Mouse (Mus musculus): ENCODE data around the gene Trappc2. TPM values are rescaled to one million over a fixed set of nuclear protein-coding genes. Genes with fewer than 3 reads are reported as not detected.

Trappc2 gene
- polyA plus RNA-seq, 1 experiment: 4.3 TPM

DNA sequence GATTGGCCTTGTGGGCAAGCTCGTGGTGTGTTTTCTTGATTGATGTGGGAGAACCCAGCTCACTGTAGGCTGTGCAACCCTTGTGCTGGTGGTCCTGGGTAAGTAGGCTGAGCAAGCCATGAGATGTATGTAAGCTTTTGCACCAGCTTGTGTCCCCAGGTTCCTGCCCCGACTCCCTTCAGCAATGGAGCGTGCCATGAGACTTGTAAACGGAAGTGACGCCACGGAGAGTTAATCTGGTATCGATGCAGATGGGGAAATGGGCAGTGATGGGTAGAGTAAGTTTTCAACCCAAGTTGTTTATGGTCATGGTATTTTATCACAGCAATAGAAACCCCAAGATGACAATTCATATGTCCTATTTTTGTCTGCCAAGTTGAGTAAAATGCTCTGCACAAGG, 27.9 kb downstream of the Trappc2 start:
- no peak for DNase-seq
- WGBS: 88% methylated on average over 7 of the region's 7 CpGs
- H3K4me1 ChIP-seq (ENCODE audit: control insufficient read depth, insufficient read depth, low read length): no peaks in the 10 kb centered on the region; the same call in 1 of the 2 replicates
- H3K4me3 ChIP-seq (replicated peaks; ENCODE audit: extremely low read depth, low read depth, low read length): no peak overlapping the region
- TF ChIP-seq POLR2A (IDR thresholded peaks at IDR 0.05; ENCODE audit: borderline replicate concordance, extremely low read depth, low read depth, low read length) (no peak), CTCF (IDR thresholded peaks at IDR 0.05; ENCODE audit: insufficient read depth, low read length) (no peak)

DNA sequence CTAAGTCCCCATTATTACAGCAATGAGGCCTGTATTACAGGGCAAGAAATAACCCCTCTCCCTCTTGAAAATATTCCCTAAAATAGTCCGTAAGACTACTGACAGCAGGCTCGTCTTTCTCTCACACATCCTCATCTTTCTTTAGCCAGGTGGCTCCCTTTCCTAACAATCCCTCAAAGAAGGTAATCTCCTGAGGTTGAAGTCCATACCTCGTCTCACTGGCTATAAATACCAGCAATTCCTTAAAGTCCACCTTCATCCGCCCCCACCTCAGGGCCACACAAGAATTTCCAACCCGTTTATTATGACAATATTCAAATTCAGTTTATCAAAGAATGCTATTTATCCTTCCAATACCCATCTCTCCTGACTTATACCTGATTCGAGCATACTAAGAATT, 32.2 kb downstream of the Trappc2 start:
- TF ChIP-seq CTCF (IDR thresholded peaks at IDR 0.05; ENCODE audit: insufficient read depth, low read length): no peak
- no peak for TF ChIP-seq POLR2A (IDR thresholded peaks at IDR 0.05; ENCODE audit: borderline replicate concordance, extremely low read depth, low read depth, low read length)
- WGBS: 66% methylated on average over 6 of the region's 6 CpGs
- no peak for DNase-seq
- Histone ChIP-seq H3K4me3 (replicated peaks; ENCODE audit: extremely low read depth, low read depth, low read length) (no peak overlapping the region), H3K4me1 (ENCODE audit: control insufficient read depth, insufficient read depth, low read length) (peaks cover 3% of the 10 kb centered on the region)

DNA sequence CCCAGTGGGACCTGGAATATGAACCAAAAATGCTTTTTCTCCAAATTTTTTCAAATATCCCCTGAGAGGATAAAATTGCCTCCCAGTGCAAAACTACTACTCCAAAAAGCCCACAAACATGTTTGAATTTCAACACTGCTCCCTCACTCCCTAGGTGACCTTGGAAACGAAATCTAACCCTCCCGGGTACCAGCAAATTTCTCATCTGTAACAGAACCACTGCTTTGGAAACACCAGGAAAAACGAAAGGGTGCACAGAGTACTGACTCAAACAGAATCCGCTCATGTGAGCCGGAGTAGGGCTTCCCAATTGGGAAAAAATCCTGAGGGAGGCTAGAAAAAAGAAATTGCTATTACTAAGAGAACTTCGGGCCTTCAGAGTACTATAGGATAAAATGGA, 37.0 kb downstream of the Trappc2 start:
- no peak for DNase-seq
- peaks cover 3% of the 10 kb centered on the region for H3K4me1 ChIP-seq (ENCODE audit: control insufficient read depth, insufficient read depth, low read length)
- WGBS: 56% methylated on average over 6 of the region's 6 CpGs
- H3K4me3 ChIP-seq (replicated peaks; ENCODE audit: extremely low read depth, low read depth, low read length): peak overlapping the region; percentile 47
- no peak for TF ChIP-seq POLR2A (IDR thresholded peaks at IDR 0.05; ENCODE audit: borderline replicate concordance, extremely low read depth, low read depth, low read length)
- no peak for TF ChIP-seq CTCF (IDR thresholded peaks at IDR 0.05; ENCODE audit: insufficient read depth, low read length)

DNA sequence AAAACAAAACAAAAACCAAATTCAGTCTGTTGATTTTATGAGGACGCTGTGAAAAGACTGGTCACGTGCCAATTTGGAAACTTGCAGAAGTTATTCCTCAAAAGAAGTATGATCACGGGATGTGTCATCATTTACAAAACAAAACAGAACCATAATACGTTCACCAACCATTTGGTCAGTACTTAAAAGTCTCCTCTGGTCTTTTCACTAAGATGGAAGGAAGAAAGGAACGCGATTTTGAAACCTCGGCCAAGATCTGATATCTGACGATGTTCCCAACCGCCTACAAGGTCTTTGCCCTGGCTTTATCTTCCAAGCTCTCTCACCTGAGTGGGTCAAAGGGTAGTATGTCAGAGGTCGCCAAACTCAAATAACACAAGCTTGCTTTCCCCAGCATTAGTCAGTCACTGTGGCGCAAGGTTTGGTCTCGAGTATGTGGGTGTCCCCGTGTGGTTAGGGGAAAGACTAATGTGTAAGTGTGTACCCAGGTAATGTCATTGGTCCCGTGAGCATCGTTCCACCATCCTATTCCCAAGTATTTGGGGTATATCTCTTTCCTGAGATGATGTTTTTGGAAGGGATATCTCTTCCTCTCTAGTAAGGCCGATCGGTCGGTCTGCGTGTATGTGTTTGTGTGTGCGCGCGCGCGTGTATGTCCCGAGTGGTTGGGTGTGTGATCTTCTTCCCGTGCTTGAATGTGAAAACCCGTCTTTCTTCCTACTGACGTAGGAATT, 38.4 kb downstream of the Trappc2 start:
- peak; percentile 31 for DNase-seq
- Histone ChIP-seq H3K4me3 (replicated peaks; ENCODE audit: extremely low read depth, low read depth, low read length) (peak overlapping the region; percentile 98), H3K4me1 (ENCODE audit: control insufficient read depth, insufficient read depth, low read length) (peaks cover 3% of the 10 kb centered on the region)
- WGBS: 33% methylated on average over 28 of the region's 28 CpGs
- no peak for TF ChIP-seq POLR2A (IDR thresholded peaks at IDR 0.05; ENCODE audit: borderline replicate concordance, extremely low read depth, low read depth, low read length)

DNA sequence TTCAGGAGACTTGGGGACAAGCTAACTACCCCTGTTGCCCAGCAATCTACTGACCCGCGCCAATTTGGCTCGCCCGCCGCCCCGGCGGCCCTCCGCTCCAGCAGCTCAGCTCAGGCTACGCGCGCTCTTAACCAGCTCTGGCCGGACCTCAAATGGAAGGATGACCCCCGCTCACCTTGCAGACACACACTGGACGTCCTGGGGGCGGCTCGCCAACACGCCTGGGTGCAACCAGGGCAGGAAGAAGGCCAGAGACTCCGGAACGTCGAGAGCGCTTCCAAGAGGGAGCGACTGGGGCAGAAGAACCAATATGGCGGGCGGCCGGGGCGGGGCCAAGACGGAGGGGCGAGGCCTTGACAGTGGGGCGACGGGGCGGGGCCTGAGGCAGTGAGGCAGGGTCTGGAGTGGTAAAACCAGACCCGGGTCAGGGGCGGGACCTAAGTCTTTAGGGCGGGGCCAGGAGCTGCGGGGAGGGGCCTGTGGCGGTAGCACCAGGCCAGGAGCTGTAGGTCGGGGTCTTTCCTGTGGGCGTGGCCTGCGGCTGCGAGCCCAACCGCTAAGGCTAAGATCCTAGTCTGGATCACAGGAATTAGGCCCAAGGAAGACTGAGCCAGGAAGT, 39.1 kb downstream of the Trappc2 start, which contains the start of gene Rab9:
Gene Rab9, minus strand, starts transcription at position 503 of the 619 bp plus-strand sequence.
- peak; percentile 51; the same call in 1 of the 2 replicates for TF ChIP-seq POLR2A (IDR thresholded peaks at IDR 0.05; ENCODE audit: borderline replicate concordance, extremely low read depth, low read depth, low read length)
- no peak for TF ChIP-seq CTCF (IDR thresholded peaks at IDR 0.05; ENCODE audit: insufficient read depth, low read length)
- peak within 1 kb of the TSS; percentile 98 for H3K4me3 ChIP-seq (replicated peaks; ENCODE audit: extremely low read depth, low read depth, low read length)
- WGBS: 31% methylated on average over 41 of the region's 41 CpGs
- peak; percentile 86 for DNase-seq
- H3K4me1 ChIP-seq (ENCODE audit: control insufficient read depth, insufficient read depth, low read length): no peaks in the 10 kb centered on the region; the same call in 1 of the 2 replicates

DNA sequence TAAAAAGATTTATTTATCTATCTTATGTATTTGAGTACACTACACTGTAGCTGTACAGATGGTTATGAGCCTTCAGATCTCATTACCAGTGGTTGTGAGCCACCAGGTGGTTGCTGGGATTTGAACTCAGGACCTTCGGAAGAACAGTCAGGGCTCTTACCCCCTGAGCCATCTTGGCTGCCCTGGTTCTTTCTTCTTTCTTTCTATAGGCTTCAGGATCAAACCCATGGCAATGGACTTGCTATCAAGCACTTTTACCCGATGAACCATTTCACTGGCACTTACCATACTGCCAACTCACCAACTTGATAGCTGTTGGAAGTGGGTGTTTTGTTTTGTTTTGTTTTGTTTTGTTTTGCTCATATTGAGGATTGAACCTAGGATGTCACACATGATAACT, 54.7 kb downstream of the Trappc2 start:
- WGBS: 83% methylated on average over 2 of the region's 2 CpGs
- Histone ChIP-seq H3K4me3 (replicated peaks; ENCODE audit: extremely low read depth, low read depth, low read length) (no peak overlapping the region), H3K4me1 (ENCODE audit: control insufficient read depth, insufficient read depth, low read length) (no peaks in the 10 kb centered on the region)
- TF ChIP-seq POLR2A (IDR thresholded peaks at IDR 0.05; ENCODE audit: borderline replicate concordance, extremely low read depth, low read depth, low read length): no peak
- TF ChIP-seq CTCF (IDR thresholded peaks at IDR 0.05; ENCODE audit: insufficient read depth, low read length): no peak
- no peak for DNase-seq

DNA sequence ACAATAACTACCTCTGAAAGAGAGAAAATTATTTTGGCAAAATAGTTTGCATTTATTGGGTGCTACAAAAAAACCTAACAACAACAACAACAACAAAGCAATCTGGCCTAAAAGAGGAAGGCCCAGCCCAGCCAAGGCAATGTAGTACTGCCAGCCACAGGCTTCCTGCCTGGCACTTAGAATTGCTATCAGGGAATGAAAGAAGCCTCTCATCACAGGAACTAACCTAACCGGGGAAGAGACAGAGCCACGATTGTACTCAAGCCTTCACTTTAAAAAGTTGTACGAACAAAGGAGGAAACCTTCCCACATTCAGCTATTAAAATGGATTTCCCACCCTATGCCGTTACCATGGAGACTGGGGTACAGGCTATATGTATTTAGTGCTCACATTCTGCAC, 57.4 kb downstream of the Trappc2 start:
- H3K4me3 ChIP-seq (replicated peaks; ENCODE audit: extremely low read depth, low read depth, low read length): no peak overlapping the region
- no peak for DNase-seq
- WGBS: 62% methylated on average over 4 of the region's 4 CpGs
- no peaks in the 10 kb centered on the region for H3K4me1 ChIP-seq (ENCODE audit: control insufficient read depth, insufficient read depth, low read length)
- TF ChIP-seq CTCF (IDR thresholded peaks at IDR 0.05; ENCODE audit: insufficient read depth, low read length) (no peak), POLR2A (IDR thresholded peaks at IDR 0.05; ENCODE audit: borderline replicate concordance, extremely low read depth, low read depth, low read length) (no peak)

DNA sequence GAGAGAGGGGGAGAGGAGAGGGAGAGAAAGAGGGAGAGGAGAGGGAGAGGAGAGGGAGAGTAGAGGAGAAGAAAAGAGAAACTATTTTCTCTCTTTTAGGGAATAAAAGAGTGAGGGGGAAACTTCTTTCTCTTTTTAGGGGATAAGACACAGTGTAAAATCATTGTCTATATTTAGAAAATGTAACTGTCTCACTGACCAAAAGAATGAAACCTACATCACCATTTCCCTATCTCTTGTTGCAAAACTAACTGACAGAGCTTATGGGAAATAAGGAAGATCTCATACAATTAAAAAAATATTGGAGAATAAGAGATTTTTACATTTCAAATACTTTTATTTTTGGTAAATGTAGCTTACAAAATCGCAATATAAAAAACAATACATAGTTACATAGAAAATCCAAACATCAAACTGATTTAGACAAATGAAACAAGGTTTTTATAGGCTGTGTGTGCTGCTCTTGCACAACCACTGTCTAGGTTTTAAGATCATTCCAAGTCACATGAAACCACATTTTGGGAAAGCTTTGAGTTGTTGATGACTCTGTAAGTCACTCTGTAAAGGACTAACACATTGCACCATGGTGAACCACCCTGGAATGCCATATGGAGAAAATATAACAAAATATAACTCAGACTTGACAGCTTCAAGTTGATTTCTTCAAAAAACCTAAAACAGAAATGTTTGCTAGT, 59.3 kb downstream of the Trappc2 start:
- Histone ChIP-seq H3K4me3 (replicated peaks; ENCODE audit: extremely low read depth, low read depth, low read length) (no peak overlapping the region), H3K4me1 (ENCODE audit: control insufficient read depth, insufficient read depth, low read length) (no peaks in the 10 kb centered on the region)
- no peak for DNase-seq
- WGBS: 63% methylated on average over 1 of the region's 1 CpGs
- TF ChIP-seq POLR2A (IDR thresholded peaks at IDR 0.05; ENCODE audit: borderline replicate concordance, extremely low read depth, low read depth, low read length) (no peak), CTCF (IDR thresholded peaks at IDR 0.05; ENCODE audit: insufficient read depth, low read length) (no peak)

Other genes with a start within 250 kb of the Trappc2 start
- gene Gpm6b, start 201.7 kb upstream of the Trappc2 start, polyA plus RNA-seq (2012; rRNA removed): 16.4 and 20.2 TPM in 2 replicates
- 1.2 and 1.8 TPM in 2 replicates for gene Ofd1, start 130 bp downstream of the Trappc2 start, polyA plus RNA-seq (2012; rRNA removed)
- 6.1 and 10.3 TPM in 2 replicates for gene Rab9, start 39.3 kb downstream of the Trappc2 start, polyA plus RNA-seq (2012; rRNA removed)
- gene Tceanc, start 78.0 kb downstream of the Trappc2 start, polyA plus RNA-seq (2012; rRNA removed): 0.86 and 1.4 TPM in 2 replicates
- 20.7 and 27.4 TPM in 2 replicates for gene Egfl6, start 145.1 kb downstream of the Trappc2 start, polyA plus RNA-seq (2012; rRNA removed)